Mouse (Mus musculus) thymus, adult 2 months (tissue): Measurements from ENCODE around the gene Fndc3b.

Experiments used
- CTCF ChIP-seq: fragments of 200-500 bp; IDR thresholded peaks from 2 replicates; pipeline ENCODE4 v1.5.1; 2012; ENCODE audit warnings: mild to moderate bottlenecking, control low read depth, low read length, moderate library complexity, borderline replicate concordance; ENCODE audit not compliant: control insufficient read depth, poor library complexity, insufficient read depth; ENCODE audit errors: extremely low read depth
- POLR2A ChIP-seq: fragments of 200-500 bp; IDR thresholded peaks from 2 replicates; pipeline ENCODE4 v1.6.1; 2012; ENCODE audit warnings: mild to moderate bottlenecking, low read length, control low read depth, moderate library complexity; ENCODE audit not compliant: control insufficient read depth, poor library complexity, insufficient read depth; ENCODE audit errors: extremely low read depth

GRCm38 (mm10) chr3:27751156-27751555 is 40.0 kb upstream of the Fndc3b start:
- TF ChIP-seq CTCF (no peak), POLR2A (no peak)
